Mouse (Mus musculus) heart, postnatal 4 days (tissue): Measurements from ENCODE around the gene Hist1h1t. TPM values are rescaled to one million over a fixed set of nuclear protein-coding genes. Genes with fewer than 3 reads are reported as not detected.
"Not testable (repeated sequence)": the region's sequence is repeated elsewhere in the genome, so short reads cannot be mapped to it uniquely, and the experiment has no call there.

Experiments used
- DNase-seq: peaks from one replicate; pipeline ENCODE4 v3.0.0; 2021
- total RNA-seq, 2 experiments: library from RNA; stranded (reverse); gene quantifications; 2 replicates each; pipeline ENCODE4 v1.2.3; 2021

Gene Hist1h1t
- total RNA-seq, 2 experiments from 2014 or later, result 1.6 to 1.8 TPM

GRCm38 (mm10) chr13:23700786-23701520, 5.3 kb downstream of the Hist1h1t start:
- DNase-seq, result peak; percentile 79

GRCm38 (mm10) chr13:23702220-23702619, 6.6 kb downstream of the Hist1h1t start:
- no peak for DNase-seq

DNA sequence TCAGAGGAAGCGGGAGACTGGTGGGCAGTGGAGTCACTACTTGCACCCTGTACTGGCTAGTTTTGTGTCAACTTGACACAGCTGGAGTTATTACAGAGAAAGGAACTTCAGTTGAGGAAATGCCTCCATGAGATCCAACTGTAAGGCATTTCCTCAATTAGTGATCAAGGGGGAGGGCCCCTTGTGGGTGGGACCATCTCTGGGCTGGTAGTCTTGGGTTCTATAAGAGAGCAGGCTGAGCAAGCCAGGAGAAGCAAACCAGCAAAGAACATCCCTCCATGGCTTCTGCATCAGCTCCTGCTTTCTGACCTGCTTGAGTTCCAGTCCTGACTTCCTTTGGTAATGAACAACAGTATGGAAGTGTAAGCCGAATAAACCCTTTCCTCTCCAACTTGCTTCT, 7.2 kb downstream of the Hist1h1t start:
- DNase-seq, result not testable (repeated sequence)

DNA sequence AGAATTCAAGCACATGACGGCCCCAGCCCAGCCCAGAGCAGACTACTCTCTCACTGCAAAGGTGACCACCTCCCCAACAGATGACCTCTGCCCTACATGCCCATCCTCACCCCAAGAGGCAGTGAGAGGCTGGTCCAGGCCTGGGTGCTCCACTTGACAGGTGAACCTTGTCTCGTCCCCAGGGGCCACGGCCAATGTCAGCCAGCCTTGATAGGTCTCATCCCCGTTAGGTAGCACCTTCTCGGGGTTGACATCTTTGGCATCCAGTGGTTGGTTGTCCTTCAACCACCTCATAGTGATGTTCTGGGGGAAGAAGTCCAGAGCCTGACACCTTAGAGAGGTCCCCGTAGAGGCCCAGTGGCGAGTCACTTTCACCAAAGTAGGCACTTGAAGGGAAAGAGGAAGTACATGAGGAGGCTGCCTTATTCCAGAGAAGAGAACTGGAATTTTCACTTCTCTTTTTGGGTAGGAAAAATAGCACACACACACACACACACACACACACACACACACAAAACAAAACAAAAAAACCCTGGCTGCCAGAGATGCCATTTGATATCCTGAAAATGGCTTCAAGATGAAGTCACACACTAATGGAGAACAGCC, 10.2 kb downstream of the Hist1h1t start:
- DNase-seq, result no peak

DNA sequence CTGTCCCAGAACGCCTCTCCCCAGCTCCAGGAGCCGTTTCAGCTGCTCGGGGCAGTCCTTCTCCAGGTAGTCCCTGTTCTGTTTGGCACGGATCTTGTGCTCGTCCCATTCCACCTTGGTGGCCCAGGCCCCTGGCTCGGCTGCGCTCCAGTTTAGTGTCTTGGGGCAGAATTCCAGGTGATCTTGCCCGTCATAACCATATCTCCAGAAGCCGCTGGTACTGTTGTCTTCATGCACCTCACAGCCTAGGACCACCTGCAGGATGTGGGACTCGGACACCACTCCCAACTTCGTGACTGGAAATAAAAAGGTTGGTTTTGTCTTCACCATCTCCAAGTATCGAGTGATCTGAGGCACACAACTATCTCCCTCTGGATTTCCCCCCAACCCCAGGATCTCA, 11.2 kb downstream of the Hist1h1t start:
- DNase-seq, result no peak

- no peak for DNase-seq
Observed at GRCm38 (mm10) chr13:23708041-23708440, 12.4 kb downstream of the Hist1h1t start.

DNA sequence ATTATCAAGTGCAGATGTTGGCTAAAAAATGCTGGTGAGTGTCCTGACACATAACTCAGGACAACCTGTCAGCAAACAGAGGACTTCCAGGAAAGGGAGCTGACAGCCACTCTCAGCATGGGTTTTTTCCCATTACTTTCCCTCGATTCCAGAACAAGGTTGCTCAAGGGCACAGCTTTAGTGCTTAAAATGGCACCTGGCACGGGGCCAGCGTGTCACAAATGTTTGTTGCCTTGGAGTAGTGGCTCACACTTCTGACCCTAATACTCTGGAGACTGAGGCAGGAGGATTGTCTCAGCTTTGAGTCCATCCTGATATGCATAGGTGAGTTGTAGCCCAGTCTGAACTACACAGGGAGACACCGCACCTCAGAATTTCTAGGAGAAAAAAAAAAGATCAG, 13.0 kb downstream of the Hist1h1t start:
- no peak for DNase-seq

DNA sequence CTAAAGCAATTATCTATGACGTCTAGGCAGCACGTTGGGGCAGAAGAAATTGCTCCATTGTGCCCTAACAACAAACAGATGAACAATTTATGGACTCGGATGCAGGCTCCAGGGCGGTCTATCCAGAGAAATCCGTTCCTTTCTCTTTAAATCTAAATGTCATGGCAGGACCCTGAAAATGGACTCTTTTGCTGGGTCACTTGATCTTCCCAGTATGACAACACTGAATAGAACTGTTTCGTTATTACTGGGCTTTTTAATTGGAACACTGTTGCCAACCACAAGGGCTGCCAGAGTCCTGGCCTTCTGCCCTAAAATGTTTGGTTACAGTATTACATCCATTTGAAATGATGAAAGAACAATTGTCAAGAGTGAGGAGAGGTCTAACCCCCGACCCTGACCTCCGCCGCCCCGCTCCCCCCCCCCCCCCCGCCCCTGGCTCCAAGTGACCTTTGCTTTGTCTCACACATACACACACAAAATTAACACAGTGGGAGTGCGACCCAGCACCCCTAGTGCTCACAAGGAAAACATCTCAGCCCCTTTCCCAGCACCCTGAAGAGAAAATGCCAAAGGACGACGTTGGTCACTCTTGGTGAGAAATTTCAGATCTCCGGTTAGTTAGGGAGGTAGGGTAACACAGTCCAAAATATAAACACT, 14.2 kb downstream of the Hist1h1t start:
- no peak for DNase-seq

DNA sequence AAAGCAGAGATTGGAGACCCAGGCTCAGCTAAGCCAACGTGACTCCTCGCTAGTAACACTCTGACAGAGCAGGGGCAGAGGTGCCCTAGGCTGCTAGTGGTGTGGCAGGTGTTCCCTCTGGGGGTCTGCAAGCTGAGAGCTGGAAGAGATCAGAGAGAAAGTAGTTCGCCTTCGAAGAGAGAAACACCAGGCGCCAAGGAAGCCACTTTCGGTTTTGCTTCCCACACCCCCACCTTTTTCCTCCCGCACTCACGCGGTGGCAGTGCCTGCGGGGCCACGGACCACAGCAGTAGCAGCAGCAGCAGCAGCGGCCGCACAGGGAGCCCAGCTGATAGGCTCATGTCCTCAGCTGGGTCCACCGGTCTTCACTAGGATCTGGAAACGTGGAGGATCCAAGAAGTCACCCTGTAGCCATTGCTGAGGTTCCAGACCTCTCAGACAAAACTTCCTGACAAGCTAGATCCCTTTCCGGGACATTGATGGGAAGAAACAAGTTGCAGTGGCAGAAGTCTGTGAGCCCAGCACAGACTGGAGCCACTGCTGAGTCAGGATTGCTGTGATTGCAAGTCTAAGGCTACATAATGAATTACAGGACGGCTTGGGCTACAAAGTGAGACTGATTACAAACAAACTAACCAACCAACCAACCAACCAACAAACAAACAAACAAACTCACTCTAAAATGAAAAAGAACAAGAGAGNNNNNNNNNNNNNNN, 14.9 kb downstream of the Hist1h1t start, which contains the start of gene Hfe:
Gene Hfe, minus strand, starts transcription at position 481 of the 716 bp plus-strand sequence.
- DNase-seq, result peak; percentile 59

DNA sequence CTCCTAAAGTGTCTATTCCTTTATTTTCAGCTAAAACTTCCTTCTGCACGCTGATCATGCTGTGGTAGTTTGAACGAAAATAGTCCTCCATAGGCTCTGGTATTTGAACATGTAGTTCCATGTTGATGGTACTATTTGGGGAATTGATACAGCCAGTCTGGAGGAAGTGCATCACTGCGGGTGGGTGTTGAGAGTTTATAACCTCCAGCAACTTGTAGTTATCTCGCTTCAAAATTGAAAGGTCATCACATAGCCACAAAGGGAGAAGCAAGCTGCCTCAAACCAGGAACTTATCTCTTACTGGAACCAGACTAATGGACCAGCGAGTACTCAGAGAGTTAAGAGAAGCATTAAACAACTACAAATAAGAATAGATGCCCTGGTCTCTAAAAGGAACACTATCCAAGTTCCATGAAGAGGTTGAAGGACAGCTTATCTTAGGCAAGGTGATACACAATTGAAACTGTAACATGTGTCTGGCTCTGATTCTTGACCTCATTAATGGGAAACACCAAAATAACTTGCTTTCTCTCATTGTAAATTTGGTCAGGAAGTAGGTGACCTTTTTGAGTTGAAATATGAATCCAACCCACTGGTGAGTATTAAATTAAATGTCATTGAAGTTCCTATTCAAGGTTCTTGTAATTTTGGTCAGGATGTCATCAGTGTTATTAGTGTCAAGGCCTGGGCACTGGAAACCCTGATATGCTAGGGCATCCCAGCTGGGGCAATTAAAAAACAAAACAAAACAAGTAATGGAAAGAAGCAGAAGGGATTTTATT, 20.8 kb downstream of the Hist1h1t start:
- DNase-seq, result no peak

- no peak for DNase-seq
Observed at GRCm38 (mm10) chr13:23717176-23717575, 21.6 kb downstream of the Hist1h1t start.

GRCm38 (mm10) chr13:23717593-23718245, 22.1 kb downstream of the Hist1h1t start:
- DNase-seq, result not testable (repeated sequence)

DNA sequence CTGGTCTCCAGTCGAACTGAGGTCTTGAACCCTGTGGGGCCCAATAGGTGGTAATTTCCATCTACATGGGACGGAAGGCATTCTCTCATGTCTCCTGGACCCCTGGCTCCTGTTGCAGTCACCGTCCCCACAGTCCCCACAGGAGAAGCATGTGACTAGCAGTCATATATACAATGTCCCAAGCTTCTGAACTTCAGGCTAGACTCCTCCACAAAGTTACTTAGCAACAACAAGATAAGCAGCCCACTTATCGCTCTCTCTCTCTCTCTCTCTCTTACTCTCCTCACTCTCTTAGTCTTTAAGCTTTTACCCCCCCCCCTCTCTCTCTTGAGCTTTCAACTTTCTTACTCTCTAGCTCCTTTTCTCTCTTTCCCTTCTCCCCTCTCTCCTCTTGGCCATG, 28.6 kb downstream of the Hist1h1t start:
- DNase-seq, result peak; percentile 2

- DNase-seq, result peak; percentile 2
Observed at GRCm38 (mm10) chr13:23725213-23725612, 29.6 kb downstream of the Hist1h1t start.

DNA sequence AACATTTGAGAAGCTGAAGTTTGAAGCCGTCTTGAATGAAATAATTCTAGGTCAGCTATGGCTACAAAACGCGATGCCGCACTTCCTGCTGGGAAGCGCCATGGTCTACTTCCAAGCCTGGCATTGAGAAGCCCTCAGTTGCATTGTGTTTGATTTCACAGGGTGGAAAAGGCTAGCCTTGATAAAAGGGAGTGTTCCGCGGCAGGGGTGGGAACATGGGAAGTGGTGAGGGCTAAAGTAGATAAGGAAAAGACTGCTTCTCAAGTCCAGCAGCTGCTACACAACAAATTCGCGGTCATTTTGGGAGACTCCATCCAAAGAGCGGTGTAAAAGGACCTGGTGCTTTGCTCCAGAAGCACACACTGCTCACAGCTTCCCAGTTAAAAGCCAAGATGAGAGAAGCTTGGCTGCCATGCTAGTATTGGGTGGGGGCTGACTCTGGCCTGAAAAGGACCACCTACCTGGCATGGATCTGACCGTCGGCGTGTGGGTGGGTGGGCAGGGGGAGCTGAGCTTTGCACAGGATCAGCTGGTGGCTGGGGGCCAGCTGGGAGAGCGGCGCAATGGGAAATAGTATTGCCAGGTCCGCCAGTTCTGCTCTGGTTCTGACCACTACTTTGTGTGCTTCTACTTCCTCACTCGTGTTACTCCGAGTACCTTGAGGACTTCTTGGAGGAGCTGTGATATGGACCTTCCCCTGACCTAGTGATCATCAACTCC, 33.0 kb downstream of the Hist1h1t start:
- peak; percentile 4 for DNase-seq

- no peak for DNase-seq
Observed at GRCm38 (mm10) chr13:23729192-23729525, 33.5 kb downstream of the Hist1h1t start.

GRCm38 (mm10) chr13:23729706-23730105, 34.1 kb downstream of the Hist1h1t start:
- DNase-seq, result peak; percentile 1

- peak; percentile 25 for DNase-seq
Observed at GRCm38 (mm10) chr13:23730479-23730878, 34.9 kb downstream of the Hist1h1t start.

- DNase-seq, result peak; percentile 42
Observed at GRCm38 (mm10) chr13:23732156-23732804, 36.7 kb downstream of the Hist1h1t start.

- no peak for DNase-seq
Observed at GRCm38 (mm10) chr13:23737091-23737490, 41.5 kb downstream of the Hist1h1t start.
